Mouse (Mus musculus): ENCODE results near the gene Gnaz.

DNA sequence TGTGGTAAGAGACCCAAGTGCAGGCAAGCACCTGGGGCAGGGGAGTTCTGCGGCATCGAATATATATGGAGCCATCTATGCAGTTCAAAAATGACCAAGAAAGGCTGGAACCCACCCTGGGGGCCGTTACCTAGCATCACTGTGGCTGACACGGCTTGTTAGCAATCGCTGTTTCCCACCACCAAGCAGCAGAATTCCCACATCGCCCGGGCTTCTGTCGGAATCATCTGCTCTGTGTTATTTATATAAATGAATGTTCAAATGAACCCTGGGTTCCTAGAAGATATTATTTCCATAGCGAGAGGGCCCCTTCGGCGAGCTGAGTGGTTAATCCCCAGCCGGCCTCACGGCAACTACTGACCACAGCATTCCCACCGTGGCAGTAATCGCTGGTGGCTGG, 43.7 kb downstream of the Gnaz start:
- TF ChIP-seq CTCF (IDR thresholded peaks at IDR 0.05; ENCODE audit: borderline replicate concordance, insufficient read depth, low read length) (no peak), POLR2A (IDR thresholded peaks at IDR 0.05; ENCODE audit: low read depth, low read length) (no peak)

Data from embryonic fibroblast, embryonic 13.5 days (primary cell).